Mouse (Mus musculus): ENCODE data around the gene Pnma5.

DNA sequence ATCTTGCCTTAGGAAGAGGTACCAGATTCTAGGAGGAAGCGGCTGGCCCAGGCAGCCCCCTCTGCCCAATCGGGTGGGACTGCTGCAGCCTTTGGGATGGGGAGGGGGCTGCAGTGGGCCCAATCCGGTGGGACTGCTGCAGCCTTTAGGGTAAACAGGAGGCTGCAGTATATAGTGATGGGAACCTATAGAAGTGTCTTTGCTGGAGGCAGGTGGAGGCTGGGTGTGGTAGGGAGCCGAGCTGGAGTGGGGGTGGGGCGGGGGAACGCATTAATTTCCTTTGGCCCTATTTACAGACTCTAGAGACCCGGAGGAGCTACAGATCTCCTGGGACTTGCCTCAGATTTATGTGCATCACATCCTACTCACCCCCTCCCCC, 27.5 kb upstream of the Pnma5 start, which contains the start of gene Pnma3:
- no peak for TF ChIP-seq POLR2A (IDR thresholded peaks at IDR 0.05; ENCODE audit: control insufficient read depth in 1 of 2, insufficient read depth in 1 of 2, low read depth in 1 of 2, low read length in 2 of 2, poor library complexity in 1 of 2)
- TF ChIP-seq USF2 (IDR thresholded peaks at IDR 0.05; ENCODE audit: borderline replicate concordance in 1 of 2, insufficient read depth in 1 of 2, low read depth in 1 of 2, low read length in 2 of 2), result no peak
- no peak for TF ChIP-seq HCFC1 (IDR thresholded peaks at IDR 0.05; ENCODE audit: low read depth, low read length)
- TF ChIP-seq MXI1 (IDR thresholded peaks at IDR 0.05; ENCODE audit: low read depth, low read length), result no peak
- TF ChIP-seq CTCF (IDR thresholded peaks at IDR 0.05 in 2 of 3, conservative IDR thresholded peaks at IDR 0.05 in 1 of 3; ENCODE audit: control insufficient read depth in 1 of 3, insufficient read depth in 1 of 3, low read depth in 2 of 3, low read length in 3 of 3, poor library complexity in 1 of 3, severe bottlenecking in 1 of 3), result no peak
- TF ChIP-seq CHD2 (IDR thresholded peaks at IDR 0.05; ENCODE audit: low read length), result no peak
- no peak for TF ChIP-seq SMC3 (IDR thresholded peaks at IDR 0.05; ENCODE audit: low read depth, low read length)
- TF ChIP-seq TAL1 (IDR thresholded peaks at IDR 0.05; ENCODE audit: low read length), result no peak
- no peak for TF ChIP-seq E2F4 (IDR thresholded peaks at IDR 0.05; ENCODE audit: borderline replicate concordance, low read depth, low read length)

Measured in MEL (cell line).